Mouse (Mus musculus) small intestine, adult 2 months (tissue): ENCODE measurements at regions not wholly inside any gene's neighbourhood (a gene's known extent, or its start where the extent isn't known, plus 50 kb on each side); places are given as distances from the start of the nearest gene placed in this dataset.

Experiments
- CTCF ChIP-seq: fragments of 200-500 bp; IDR thresholded peaks from 2 replicates; pipeline ENCODE4 v1.5.1; 2012; ENCODE audit warnings: low read depth, mild to moderate bottlenecking, control low read depth, inconsistent platforms, low read length, moderate library complexity, mixed read lengths; ENCODE audit not compliant: insufficient replicate concordance, insufficient read length; ENCODE audit errors: extremely low read depth
- POLR2A ChIP-seq: fragments of 200-500 bp; IDR thresholded peaks from 2 replicates; pipeline ENCODE4 v1.6.1; 2012; ENCODE audit warnings: low read depth, mild to moderate bottlenecking, control low read depth, inconsistent platforms, low read length, moderate library complexity

DNA sequence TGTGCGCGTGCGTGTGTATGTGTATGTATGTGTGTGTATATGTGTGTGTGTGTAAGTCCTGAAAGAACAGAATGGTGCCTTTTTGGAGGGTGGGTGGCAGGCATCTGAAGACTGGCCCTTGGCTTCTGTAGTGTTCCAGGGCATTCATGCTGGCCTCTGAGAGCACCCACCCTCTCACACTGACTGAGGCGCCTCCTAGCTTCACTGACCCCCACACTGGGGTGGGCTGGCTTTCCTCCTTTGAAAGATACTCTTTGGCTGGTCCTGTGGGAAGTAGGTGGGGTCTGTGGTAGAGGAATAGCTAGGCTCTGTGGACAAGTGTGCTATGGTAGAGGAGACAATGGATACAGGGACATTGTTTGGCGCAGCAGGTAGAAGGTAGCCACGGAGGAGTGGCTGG lies 91.5 kb downstream of the Cstad start:
- no peak for TF ChIP-seq POLR2A
- no peak for TF ChIP-seq CTCF
